Mouse (Mus musculus) heart, adult 11 months (tissue): Measurements from ENCODE around the gene Slc25a23.
A peak's percentile ranks its signal among the peaks of the same experiment; 100 is the strongest.

ENCODE experiments used
- DNase-seq: peaks from one replicate; pipeline ENCODE4 v3.0.0; 2022

The Slc25a23 gene

DNA sequence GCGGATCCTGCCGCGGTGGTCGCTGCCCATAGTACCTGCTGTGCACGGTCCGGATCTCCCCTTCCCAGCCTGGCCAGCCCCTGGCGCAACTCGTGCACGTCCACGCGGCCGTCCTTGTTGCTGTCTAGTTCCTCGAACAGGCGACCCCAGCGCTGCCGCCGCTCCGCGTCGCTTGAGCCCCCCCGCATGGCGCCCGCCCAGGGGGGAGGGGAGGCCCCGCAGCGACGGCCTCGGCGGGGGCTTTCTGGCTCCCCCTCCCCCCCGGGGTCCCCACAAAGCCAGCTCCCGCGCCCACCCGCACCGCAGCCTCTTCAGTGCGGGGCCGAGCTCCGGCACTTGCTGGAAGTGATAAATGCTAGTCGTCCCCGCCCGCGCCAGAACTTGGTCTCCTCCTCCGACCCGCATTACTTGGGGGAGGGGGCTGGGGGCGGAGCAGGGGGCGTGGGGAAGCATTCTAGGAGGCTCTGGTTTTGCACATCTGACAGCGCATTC, at the start of gene Slc25a23:
Slc25a23 (minus strand) TSS at position 378 of the 492 bp plus-strand sequence.
- DNase-seq: peak; percentile 98

DNA sequence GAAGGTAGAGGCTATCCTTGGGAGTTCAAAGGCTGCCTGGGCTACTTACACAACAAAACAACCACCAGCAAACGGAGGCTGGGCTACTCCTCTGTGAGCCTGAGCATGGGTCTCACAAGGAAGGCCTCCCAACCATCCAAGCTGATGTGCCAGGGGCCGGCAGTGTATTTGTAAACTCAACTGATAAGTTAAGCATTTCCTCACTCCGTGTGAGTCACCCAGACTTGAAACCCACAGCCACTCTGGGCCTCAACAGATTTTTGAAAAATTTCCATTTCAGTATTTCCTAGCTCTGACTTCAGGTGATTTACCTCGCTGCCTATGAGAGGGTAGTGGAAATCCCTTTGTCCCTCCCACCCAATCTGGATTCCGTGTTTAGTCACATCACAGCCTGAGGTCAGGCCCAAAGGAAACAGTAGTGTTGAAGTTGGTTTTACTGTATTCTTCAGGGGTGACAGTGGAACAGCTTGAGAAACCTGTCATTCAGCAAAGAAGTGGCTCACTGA, 49.1 kb upstream of the Slc25a23 start:
- no peak for DNase-seq

DNA sequence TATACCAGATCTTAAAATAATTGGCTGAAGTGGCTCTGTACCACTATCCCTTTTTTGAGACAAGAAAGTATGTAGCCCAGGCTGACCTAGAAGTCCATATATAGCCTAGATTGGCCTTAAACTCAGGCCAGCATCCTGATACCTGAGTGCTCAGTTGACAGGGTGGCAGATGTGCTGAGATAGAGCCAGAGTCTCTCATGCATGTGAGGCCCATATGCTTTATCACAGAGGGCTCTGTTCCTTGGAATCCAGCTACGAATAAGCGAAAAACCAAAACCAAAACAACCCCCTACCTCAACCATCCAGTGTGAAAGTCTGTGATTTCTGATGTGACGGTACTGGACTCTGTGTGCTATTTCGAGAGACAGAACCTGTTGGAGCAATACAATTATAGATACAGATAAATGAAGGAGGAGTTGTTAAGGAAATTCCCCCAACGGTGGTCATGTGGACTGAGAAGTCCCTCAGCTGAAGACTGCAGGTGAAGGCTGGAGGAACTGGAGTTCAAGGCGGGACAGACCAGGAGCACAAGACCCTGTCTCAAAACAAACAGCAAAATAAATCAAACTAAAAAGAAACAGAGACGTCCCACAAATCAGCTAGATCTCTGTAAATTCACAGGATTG, 48.5 kb upstream of the Slc25a23 start:
- DNase-seq: no peak

DNA sequence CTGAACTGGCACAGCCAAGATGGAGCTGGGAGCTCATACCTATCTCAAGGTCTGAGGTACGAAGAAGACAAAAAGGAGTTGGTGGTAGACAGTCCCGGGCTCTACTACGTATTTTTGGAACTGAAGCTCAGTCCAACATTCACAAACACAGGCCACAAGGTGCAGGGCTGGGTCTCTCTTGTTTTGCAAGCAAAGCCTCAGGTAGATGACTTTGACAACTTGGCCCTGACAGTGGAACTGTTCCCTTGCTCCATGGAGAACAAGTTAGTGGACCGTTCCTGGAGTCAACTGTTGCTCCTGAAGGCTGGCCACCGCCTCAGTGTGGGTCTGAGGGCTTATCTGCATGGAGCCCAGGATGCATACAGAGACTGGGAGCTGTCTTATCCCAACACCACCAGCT, 47.4 kb upstream of the Slc25a23 start:
- DNase-seq: no peak

DNA sequence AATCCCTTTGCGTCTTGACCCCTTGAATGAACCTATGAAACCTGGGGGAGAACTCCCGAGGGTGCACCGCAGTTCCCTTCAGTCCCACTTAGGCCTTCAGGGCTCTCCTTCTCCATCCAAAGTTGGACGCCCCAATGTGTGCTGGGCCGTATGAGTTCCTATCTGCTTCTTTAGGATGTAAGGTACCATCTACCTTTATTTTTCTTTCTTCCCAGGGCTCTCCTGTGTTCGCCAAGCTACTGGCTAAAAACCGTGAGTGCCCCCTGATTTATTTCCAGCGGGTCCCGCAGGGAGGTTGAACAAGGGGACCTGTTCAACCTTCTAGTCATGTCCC, 46.3 kb upstream of the Slc25a23 start:
- DNase-seq: no peak

DNA sequence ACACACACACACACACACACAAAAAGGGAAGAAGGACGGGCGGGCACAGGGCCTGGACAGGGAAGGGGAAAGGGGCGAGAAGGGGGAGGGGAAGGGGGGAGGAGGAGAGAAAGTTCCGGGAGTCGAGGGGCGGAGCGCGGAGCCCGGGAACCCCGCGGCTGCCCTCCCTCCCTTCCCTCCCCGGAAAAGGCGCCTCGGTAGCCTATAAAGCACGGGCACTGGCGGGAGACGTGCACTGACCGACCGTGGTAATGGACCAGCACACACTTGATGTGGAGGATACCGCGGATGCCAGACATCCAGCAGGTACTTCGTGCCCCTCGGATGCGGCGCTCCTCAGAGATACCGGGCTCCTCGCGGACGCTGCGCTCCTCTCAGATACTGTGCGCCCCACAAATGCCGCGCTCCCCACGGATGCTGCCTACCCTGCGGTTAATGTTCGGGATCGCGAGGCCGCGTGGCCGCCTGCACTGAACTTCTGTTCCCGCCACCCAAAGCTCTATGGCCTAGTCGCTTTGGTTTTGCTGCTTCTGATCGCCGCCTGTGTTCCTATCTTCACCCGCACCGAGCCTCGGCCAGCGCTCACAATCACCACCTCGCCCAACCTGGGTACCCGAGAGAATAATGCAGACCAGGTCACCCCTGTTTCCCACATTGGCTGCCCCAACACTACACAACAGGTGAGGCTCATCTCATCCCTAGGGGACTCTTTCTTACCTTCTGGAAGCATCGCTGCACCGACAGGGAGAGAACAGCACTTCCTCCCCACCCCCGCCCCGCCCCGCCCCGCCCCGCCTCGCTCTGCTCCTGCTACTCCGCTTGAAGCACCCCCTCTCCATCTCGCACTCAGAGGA, 45.7 kb upstream of the Slc25a23 start, which contains the start of gene Tnfsf9:
Tnfsf9 (plus strand) TSS at position 145 of the 854 bp plus-strand sequence.
- DNase-seq: peak; percentile 97

DNA sequence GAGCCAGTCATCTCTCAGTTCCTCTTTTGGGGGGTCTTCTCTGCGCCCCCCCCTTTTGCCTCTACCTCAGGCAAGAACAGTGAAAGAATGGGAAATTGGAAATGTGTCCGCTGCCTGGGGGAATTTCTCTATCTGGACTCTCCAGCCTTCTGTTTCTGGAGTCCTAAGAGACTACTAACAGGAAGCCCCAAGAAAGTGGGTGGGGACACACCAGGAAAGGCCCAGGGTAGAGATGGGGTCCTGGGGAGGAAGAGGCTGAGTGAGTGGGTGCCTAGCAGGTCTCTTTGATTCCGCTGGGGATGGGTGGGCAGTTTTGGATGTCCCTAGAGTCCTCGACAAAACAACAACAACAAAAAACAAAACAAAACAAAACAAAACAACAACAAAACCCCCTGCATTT, 44.8 kb upstream of the Slc25a23 start:
- DNase-seq: peak; percentile 92

DNA sequence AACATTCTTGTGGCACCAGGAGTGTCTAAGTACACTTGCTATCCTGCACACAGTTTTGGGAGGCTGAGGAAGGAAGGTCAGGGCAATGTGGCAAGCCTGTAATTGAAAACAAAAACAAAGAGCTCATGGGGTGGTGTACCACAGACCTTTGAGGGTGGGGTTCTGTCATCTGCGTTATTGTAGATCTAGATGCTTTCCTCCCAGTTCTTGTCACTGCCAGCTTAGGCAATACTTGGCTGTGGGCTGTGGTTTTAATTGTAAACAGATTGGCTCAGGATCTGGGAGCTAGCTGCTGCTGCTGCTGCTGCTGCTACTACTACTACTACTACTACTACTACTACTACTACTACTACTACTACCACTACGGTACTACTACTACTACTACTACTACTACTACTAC, 42.6 kb upstream of the Slc25a23 start:
- no peak for DNase-seq

DNA sequence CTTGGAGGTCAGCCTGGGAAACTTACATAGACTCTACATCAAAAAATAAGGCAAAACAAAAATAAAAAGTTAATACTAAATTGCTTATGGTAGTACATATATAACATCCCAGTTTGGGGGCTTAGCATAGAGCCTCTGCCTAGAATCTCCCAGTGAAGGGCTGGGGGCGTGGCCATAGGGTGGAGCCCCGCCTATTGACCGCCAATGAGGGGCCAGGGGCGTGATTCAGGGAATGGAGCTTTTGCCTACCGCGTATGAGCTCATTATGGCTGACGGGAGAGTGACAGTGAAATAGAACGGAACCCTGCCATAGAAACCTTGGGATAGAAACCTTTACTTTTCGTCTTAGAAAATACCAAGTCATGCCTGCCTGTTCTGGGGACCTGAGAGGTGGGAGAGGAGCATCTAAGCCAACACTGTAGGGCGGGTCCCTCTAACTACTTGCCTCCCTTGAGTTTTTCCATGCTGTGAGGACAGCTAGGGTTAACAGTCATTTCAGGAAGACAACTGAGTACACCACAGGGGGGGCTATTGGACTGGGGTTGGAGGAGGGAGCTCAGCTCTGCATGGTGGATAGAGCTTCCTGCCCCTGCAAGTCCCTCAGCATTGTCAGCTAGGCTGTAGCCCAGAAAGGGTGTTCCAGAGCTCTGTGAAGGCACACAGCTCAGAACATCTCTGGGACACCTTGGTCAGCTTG, 40.1 kb upstream of the Slc25a23 start:
- DNase-seq: no peak

DNA sequence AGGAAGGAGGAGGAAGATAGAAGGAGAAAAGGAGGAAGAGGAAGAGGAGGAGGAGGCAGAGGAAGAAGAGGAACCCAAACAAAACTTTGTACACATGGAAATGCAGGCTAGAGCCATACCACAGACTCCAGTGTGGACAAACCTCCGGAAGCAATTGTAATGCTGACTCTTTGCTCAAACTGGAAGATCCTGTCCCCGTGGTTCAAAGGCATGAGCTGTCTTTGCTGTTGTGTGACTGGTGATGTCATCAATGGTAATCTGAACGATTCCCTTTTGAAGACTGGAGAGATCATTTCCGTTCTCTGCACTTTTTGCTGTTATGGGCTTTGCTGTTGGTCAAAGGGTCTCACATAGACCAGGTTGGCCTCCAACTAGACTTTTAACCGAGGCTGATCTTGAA, 38.7 kb upstream of the Slc25a23 start:
- no peak for DNase-seq

DNA sequence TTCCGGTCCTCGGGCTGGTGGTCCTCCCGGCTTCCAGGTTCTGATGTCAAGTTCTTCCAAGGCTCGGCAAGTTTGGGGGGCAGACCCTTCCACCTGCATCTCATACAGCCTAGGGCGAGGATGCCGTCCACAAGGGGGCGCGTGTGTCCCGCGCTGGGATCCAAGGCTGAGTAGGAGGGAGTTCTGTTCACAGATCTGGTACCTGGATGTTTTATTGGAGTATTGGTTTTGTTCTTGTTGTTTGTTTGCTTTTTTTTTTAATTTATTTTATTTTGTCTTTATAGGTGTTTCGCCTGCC, 36.9 kb upstream of the Slc25a23 start:
- DNase-seq: peak; percentile 97

DNA sequence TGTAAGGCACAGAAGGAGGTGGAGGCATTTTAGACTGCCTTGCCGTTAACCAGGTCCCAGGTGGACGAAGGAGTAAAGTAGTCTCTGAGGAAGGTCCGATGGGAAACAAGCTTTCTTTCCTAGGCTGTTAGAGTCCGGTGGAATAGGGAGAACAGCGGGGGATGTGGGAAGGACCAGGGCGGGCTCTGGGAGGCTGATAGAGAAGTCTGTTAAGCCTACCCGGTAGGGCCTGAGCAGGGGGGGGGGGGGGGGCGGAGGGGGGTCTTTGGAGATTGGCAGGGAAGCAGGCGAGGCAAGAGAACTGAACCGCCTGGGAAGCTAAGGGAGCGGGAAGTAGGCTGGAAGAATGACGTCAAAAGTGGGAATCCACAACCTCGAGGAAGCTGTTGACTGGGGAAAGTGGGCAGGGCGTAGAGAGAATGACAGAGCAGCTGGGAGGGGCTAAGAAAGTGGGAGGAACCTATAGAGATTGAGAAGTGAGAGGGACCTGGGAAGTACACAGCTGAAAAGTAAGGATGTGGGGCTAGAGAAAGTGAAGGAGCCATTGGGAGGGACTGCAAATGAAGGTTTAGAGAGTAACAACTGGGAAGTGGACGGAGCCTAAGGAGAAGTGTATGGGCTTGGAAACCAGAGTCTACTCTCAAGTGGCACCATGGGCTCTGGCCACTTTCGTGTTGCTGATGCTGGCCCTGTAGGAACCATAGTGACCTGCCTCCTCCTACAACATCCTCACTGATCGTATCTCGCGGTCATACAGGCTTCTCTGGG, 36.4 kb upstream of the Slc25a23 start:
- DNase-seq: peak; percentile 97

DNA sequence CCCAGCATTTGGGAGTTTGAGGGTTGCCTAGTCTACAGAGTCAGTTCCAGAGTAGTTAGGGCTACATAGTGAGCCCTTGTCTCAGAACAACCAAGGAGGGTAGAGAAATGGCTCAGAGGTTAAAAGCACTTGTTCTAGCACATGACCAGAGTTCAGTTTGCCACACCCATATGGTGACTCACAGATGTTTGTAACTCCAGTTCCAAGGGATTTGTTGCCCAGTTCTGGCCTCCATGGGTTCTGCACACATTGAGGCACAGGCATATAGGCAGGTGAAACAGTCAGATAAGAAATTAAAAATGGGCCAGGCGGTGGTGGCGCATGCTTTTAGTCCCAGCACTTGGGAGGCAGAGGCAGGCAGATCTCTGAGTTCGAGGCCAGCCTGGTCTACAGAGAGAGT, 34.6 kb upstream of the Slc25a23 start:
- no peak for DNase-seq

DNA sequence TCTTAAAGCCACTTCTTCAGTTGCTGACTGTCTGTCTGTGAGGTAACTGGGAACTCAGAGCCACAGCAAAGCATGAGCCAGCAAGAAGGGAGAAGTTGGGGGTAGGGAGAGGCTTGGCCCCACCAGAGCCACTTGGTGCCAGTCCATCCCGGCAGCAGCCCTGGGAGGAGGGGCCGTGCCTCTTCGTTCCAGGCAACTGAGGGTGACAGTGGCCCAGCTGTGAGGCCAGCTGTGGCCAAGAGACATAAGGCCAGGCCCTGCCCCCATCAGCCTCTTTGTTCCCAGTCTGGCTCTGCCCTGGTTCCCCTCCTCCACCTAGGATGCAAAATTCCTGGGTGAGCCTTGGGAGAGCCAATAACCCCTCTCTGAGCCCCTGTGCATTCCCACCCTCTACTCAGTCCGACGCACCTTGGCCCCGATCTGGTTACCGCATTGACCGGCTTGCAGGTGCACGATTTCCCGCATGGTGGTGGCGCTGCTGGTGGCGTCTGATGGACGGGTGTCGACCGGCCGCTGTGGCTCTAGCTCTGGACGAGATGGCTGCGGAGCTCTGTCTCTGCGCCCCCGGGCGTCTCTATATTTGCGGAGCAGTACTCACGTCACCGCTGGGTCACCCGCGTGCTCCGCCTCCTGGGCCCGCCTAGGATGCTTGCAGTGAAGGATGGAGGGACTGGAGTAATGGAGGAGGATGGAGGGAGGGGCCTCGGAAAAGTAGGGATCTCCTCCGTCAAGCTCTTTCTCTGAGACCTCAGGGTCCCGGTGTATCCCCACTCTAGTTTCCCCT, 27.6 kb upstream of the Slc25a23 start, which contains the start of gene Tubb4a:
Tubb4a (minus strand) TSS at position 734 of the 784 bp plus-strand sequence.
- DNase-seq: peak; percentile 94

DNA sequence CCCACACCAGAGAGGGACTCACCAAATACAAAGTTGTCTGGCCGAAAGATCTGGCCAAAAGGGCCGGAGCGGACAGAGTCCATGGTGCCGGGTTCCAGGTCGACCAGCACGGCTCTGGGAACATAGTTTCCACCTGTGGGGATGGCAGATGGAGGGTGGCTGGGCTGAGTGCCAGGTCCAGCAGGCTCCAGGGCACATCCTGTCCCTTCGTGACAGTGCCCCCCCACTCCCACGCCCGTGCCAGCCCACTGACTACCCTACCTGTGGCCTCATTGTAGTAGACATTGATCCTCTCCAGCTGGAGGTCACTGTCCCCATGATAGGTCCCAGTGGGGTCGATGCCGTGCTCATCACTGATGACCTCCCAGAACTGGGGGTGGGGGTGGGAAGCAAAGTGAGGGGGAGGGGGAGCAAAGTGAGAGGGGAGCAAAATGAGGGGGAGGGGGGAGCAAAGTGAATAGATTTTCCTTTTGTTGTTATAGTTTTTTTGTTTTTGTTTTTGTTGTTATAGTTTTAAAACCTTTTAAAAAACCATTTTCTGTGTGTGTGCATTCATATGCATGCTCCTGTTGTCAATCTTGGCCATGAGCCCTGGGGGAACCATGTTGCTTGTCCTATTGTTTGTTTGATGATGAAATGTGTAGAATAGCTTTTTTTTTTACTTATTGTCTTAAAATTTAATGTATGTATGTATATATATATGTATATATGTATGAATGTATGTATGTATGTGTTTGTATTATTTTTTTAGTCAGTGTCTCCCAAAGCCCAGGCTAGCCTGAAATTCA, 26.5 kb upstream of the Slc25a23 start:
- no peak for DNase-seq

DNA sequence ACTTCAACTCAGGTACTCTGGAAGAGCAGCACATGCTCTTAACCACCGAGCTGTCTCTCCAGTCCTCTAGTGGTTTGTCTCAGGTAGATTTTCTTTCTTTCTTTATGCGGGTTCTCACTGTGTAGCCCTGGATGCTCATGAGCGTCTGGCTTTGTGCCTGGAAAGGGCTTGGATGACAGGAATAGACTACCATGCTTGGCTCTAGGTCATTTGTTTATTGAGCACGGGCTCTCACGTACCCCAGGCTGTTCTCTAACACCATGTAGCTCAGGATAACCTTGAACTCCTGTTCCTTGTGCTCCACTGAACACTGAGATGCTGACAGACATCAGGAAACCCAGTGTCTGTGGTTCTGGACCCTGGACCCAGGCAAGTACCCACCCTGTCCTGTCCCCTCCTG, 22.8 kb upstream of the Slc25a23 start:
- DNase-seq: no peak

DNA sequence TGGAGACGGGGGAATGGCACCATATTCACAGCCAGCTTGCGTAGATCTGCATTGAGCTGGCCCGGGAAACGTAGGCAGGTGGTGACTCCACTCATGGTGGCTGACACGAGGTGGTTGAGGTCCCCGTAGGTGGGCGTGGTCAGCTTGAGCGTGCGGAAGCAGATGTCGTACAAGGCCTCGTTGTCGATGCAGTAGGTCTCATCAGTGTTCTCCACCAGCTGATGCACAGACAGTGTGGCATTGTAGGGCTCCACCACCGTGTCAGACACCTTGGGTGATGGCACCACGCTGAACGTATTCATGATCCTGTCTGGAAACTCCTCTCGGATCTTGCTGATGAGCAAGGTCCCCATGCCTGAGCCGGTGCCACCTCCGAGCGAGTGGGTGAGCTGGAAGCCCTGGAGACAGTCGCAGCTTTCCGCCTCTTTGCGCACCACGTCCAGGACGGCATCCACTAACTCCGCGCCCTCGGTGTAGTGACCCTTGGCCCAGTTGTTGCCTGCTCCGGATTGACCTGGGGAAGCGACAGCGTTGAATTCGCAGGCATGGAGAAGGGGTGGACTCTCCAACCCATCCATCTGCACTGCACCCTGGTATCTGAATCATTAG, 21.7 kb upstream of the Slc25a23 start:
- DNase-seq: no peak

DNA sequence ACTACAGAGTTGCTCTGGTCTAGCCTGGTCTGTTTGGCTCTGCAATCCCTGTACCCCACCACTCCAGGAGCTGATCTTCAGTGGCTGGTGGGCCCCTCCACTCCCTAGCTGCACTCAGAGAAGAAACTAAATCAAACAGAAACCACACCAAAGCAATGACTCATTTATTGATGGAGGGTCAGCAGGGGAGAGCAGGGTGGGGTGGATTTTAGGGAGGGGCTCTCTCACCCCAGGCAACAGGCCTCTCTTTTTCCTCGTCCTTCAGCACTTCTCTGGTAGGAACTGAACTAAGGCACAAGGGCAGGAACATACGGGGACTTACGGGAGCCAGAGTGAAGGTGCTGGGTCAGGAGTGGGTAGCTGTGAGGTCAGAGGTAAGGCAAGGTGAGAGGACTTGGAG, 20.3 kb upstream of the Slc25a23 start:
- no peak for DNase-seq

DNA sequence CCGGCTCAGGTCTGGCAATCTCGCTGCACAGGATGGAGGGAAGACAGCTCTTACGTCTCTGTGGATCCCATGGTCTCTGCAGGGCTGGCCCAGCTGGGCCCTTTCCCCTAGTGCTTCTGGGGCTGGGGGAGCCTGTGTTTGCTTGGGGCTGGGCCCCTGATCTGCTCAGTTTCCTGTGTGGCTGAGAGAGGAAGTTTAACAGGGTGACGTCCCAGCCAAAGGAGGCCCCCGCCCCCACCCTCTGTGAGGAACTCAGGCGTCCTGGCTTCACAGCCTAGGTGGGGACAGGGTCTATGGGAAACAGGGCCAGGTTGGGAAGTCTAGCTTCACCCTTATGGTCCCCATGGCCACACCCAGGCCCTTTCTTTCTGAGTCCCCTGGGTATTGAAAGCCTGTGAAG, 18.7 kb upstream of the Slc25a23 start, which contains the start of gene Dennd1c:
Dennd1c (minus strand) TSS at position 179 of the 400 bp plus-strand sequence.
- peak; percentile 96 for DNase-seq

DNA sequence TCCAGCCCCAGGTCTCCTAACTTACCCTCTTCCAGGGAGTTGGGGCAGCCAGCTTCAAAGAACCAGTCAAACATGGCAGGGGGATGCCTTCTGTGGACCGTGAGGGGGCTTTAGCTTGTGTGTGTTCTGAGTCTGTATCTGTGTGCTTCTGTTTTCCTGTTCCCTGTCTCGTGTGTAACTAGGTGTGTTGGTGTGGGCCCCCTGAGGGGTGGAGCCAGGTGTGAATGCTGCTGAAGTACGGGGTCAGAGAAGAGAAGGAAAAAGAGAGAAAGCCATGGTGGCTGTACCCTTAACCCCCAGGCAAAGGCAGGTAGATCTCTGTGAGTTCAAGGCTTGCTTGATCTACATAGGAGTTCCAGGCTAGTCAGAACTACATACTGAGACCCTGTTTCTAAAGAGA, 17.3 kb upstream of the Slc25a23 start:
- DNase-seq: no peak

DNA sequence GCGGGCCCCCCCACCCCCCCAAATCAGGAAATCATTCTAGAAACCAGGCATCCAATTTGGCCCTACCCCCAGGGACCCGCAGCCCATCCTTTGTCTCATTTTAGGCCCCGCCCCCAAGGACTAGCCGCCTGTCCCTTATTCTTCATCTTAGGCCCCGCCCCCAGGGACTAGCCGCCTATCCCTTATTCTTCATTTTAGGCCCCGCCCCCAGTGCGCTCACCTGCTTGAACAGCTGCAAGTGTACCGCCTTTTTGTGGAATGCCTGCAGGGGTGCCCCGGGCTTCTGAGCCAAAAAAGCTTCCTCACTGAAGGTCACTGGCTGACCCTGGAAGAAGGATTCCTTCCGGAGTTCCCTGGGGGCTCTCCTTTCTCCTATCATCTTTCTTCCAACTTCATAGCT, 11.0 kb upstream of the Slc25a23 start:
- no peak for DNase-seq
